Mouse (Mus musculus) intestine, postnatal 0 days (tissue): ENCODE results near the gene Diras1. TPM values are rescaled to one million over a fixed set of nuclear protein-coding genes. Genes with fewer than 3 reads are reported as not detected.
A peak's percentile ranks its signal among the peaks of the same experiment; 100 is the strongest.
"Not testable (repeated sequence)": the region's sequence is repeated elsewhere in the genome, so short reads cannot be mapped to it uniquely, and the experiment has no call there.

ENCODE experiments used
- ATAC-seq: fragments of 200-750 bp; cut with Nextera tagmentation; 2 replicates; pipeline ENCODE4 v1.8.0; 2017; ENCODE audit warnings: mild to moderate bottlenecking, moderate TSS enrichment, moderate library complexity
- H3K27ac ChIP-seq: fragments of 300-500 bp; sonication (generic); 2 replicates; pipeline ENCODE4 v1.5.1; 2014; ENCODE audit warnings: mild to moderate bottlenecking, low read depth, low read length, moderate library complexity
- H3K27me3 ChIP-seq: fragments of 300-500 bp; sonication (generic); replicated peaks from 2 replicates; pipeline ENCODE4 v1.6.1; 2014; ENCODE audit warnings: low read length, mixed read lengths; ENCODE audit not compliant: control insufficient read depth, insufficient read depth
- H3K36me3 ChIP-seq: fragments of 300-500 bp; sonication (generic); 2 replicates; pipeline ENCODE4 v1.6.1; 2014; ENCODE audit warnings: mild to moderate bottlenecking, moderate library complexity; ENCODE audit not compliant: control insufficient read depth, insufficient read depth
- H3K4me1 ChIP-seq: fragments of 300-500 bp; sonication (generic); replicated peaks from 2 replicates; pipeline ENCODE4 v1.6.1; 2014; ENCODE audit warnings: antibody characterized with exemption, low read length, mixed read lengths; ENCODE audit not compliant: control insufficient read depth, insufficient read depth
- H3K4me2 ChIP-seq: fragments of 300-500 bp; sonication (generic); replicated peaks from 2 replicates; pipeline ENCODE4 v1.6.1; 2014; ENCODE audit warnings: low read depth, mild to moderate bottlenecking, moderate library complexity
- H3K4me3 ChIP-seq: fragments of 300-500 bp; sonication (generic); 2 replicates; pipeline ENCODE4 v1.5.1; 2014; ENCODE audit warnings: low read depth, low read length
- H3K9ac ChIP-seq: fragments of 300-500 bp; sonication (generic); 2 replicates; pipeline ENCODE4 v1.6.1; 2014; ENCODE audit warnings: mild to moderate bottlenecking, low read depth, low read length
- H3K9me3 ChIP-seq: fragments of 300-500 bp; sonication (generic); 2 replicates; pipeline ENCODE4 v1.6.1; 2016; ENCODE audit warnings: mixed run types; ENCODE audit not compliant: control insufficient read depth
- CTCF ChIP-seq: sonication (generic); IDR thresholded peaks from 2 replicates; pipeline ENCODE4 v1.5.1; 2016; ENCODE audit warnings: low read depth, mild to moderate bottlenecking, control low read depth, antibody characterized with exemption, moderate library complexity
- WGBS: fragments of 180-500 bp; shearing (Covaris S2); extraction: QIAGEN DNeasy Blood & Tissue Kit; methylation state at CpG from one replicate; pipeline ENCODE4 v1.1.7; 2014; 5-methylcytosine and 5-hydroxymethylcytosine counted together
- polyA plus RNA-seq: library from polyadenylated mRNA; unstranded; fragments of >200 nt; fragmentation: Nextera tagmentation; extraction: Ambion mirVana; gene quantifications from 2 replicates; pipeline ENCODE4 v1.2.1, GENCODE M21; 2015

The Diras1 gene
- 0.43 and 0.91 TPM in 2 replicates for polyA plus RNA-seq

GRCm38 (mm10) chr10:81025639-81026275, at the start of gene Diras1:
TSS of gene Diras1 (minus strand) at chr10:81025662.
- no peaks in the 10 kb centered on the region for H3K9me3 ChIP-seq
- H3K4me3 ChIP-seq: peak within 1 kb of the TSS; percentile 25
- TF ChIP-seq CTCF: no peak
- peaks cover 8% of the 10 kb centered on the region; the same call in 1 of the 2 replicates for H3K36me3 ChIP-seq
- no peak within 1 kb of the TSS for H3K27ac ChIP-seq
- ATAC-seq: no peak
- H3K4me1 ChIP-seq: no peaks in the 10 kb centered on the region
- H3K27me3 ChIP-seq: peaks cover 32% of the 10 kb centered on the region
- peak within 1 kb of the TSS; percentile 52 for H3K4me2 ChIP-seq
- 42% methylated on average over 12 of the region's 12 CpGs for WGBS
- no peak within 1 kb of the TSS for H3K9ac ChIP-seq

- H3K4me3 ChIP-seq: no peak overlapping the region
- peak; percentile 73 for TF ChIP-seq CTCF
- WGBS: 66% methylated on average over 7 of the region's 7 CpGs
These were observed 48.0 kb upstream of the Diras1 start for GRCm38 (mm10) chr10:81073464-81073863.

GRCm38 (mm10) chr10:81072290-81072689, 46.8 kb upstream of the Diras1 start:
- no peaks in the 10 kb centered on the region for H3K9me3 ChIP-seq
- H3K27ac ChIP-seq: no peak overlapping the region
- H3K36me3 ChIP-seq: peaks cover 21% of the 10 kb centered on the region; the same call in 1 of the 2 replicates
- ATAC-seq: no peak
- H3K27me3 ChIP-seq: no peaks in the 10 kb centered on the region
- no peak overlapping the region for H3K9ac ChIP-seq
- no peak for TF ChIP-seq CTCF
- peaks cover 3% of the 10 kb centered on the region; the same call in 1 of the 2 replicates for H3K4me1 ChIP-seq
- H3K4me3 ChIP-seq: no peak overlapping the region
- WGBS: 90% methylated on average over 8 of the region's 8 CpGs
- no peak overlapping the region for H3K4me2 ChIP-seq

More at GRCm38 (mm10) chr10:81073464-81073863, 48.0 kb upstream of the Diras1 start:
- Histone ChIP-seq H3K9ac (no peak overlapping the region), H3K4me2 (no peak overlapping the region), H3K36me3 (peaks cover 31% of the 10 kb centered on the region; the same call in 1 of the 2 replicates), H3K27ac (no peak overlapping the region; the same call in 1 of the 2 replicates), H3K4me1 (peaks cover 3% of the 10 kb centered on the region; the same call in 1 of the 2 replicates), H3K9me3 (no peaks in the 10 kb centered on the region), H3K27me3 (no peaks in the 10 kb centered on the region)
- ATAC-seq: no peak

- peaks cover 12% of the 10 kb centered on the region; the same call in 1 of the 2 replicates for H3K36me3 ChIP-seq
- H3K27me3 ChIP-seq: no peaks in the 10 kb centered on the region
- H3K9me3 ChIP-seq: no peaks in the 10 kb centered on the region
- peak within 1 kb of the TSS; percentile 91 for H3K4me2 ChIP-seq
- TF ChIP-seq CTCF: no peak; the same call in 1 of the 2 replicates
- peak within 1 kb of the TSS; percentile 62 for H3K9ac ChIP-seq
- H3K27ac ChIP-seq: no peak within 1 kb of the TSS
- peak within 1 kb of the TSS; percentile 58 for H3K4me3 ChIP-seq
- WGBS: under 1% methylated on average over 35 of the region's 35 CpGs
- peaks cover 3% of the 10 kb centered on the region; the same call in 1 of the 2 replicates for H3K4me1 ChIP-seq
- peak; percentile 88 for ATAC-seq
These were observed 44.4 kb upstream of the Diras1 start, which contains the start of gene Thop1 for GRCm38 (mm10) chr10:81069836-81070235. TSS of gene Thop1 (plus strand) at chr10:81070035.

- Histone ChIP-seq H3K4me1 (peaks cover 3% of the 10 kb centered on the region; the same call in 1 of the 2 replicates), H3K27me3 (no peaks in the 10 kb centered on the region), H3K27ac (peak overlapping the region; percentile 81), H3K9ac (no peak overlapping the region), H3K4me3 (no peak overlapping the region), H3K4me2 (no peak overlapping the region), H3K36me3 (peaks cover under 1% of the 10 kb centered on the region; the same call in 1 of the 2 replicates), H3K9me3 (no peaks in the 10 kb centered on the region)
- ATAC-seq: no peak
- no peak for TF ChIP-seq CTCF
- WGBS: 71% methylated on average over 5 of the region's 5 CpGs
These were observed 43.2 kb upstream of the Diras1 start for GRCm38 (mm10) chr10:81068706-81069105.

GRCm38 (mm10) chr10:81064519-81064918, 39.1 kb upstream of the Diras1 start:
- H3K4me2 ChIP-seq, H3K27me3 ChIP-seq, H3K27ac ChIP-seq, ATAC-seq, H3K36me3 ChIP-seq, H3K9ac ChIP-seq, H3K4me1 ChIP-seq, H3K4me3 ChIP-seq, H3K9me3 ChIP-seq: not testable (repeated sequence)
- WGBS: 92% methylated on average over 8 of the region's 8 CpGs
